Mouse (Mus musculus): ENCODE measurements around the gene H2al1a. TPM values are rescaled to one million over a fixed set of nuclear protein-coding genes. Genes with fewer than 3 reads are reported as not detected.
"Not testable (repeated sequence)": the region's sequence is repeated elsewhere in the genome, so short reads cannot be mapped to it uniquely, and the experiment has no call there.

Gene H2al1a
- total RNA-seq, 2 experiments from 2014 or later = not detected

- intact Hi-C loops (cut with DNase I); DNase-seq (ENCODE audit: extremely low spot score in 1 of 2, low spot score in 2 of 2): not testable (repeated sequence)
Measured at GRCm38 (mm10) chrX:11321192-11321591, 22.1 kb downstream of the H2al1a start, which contains the start of gene H2al1h. Gene H2al1h, plus strand, starts transcription at chrX:11321492.

- intact Hi-C loops (cut with DNase I) = not testable (repeated sequence)
Measured at GRCm38 (mm10) chrX:11324359-11324758, 25.3 kb downstream of the H2al1a start, which contains the start of gene H2al1i. Gene H2al1i, plus strand, starts transcription at chrX:11324659.

GRCm38 (mm10) chrX:11327522-11327921 is 28.5 kb downstream of the H2al1a start, which contains the start of gene H2al1j:
Gene H2al1j, plus strand, starts transcription at chrX:11327822.
- intact Hi-C loops (cut with DNase I); DNase-seq (ENCODE audit: extremely low spot score in 1 of 2, low spot score in 2 of 2): not testable (repeated sequence)

More at GRCm38 (mm10) chrX:11324359-11324758, 25.3 kb downstream of the H2al1a start, which contains the start of gene H2al1i:
- DNase-seq (ENCODE audit: extremely low spot score in 1 of 2, low spot score in 2 of 2) = not testable (repeated sequence)

GRCm38 (mm10) chrX:11345762-11346161 is 46.7 kb downstream of the H2al1a start:
- intact Hi-C loops (cut with DNase I) = no loop called here
- DNase-seq (ENCODE audit: extremely low spot score in 1 of 2, low spot score in 2 of 2) = peak in 1 of 2 experiments; percentile 13

- intact Hi-C loops (cut with DNase I) = no loop called here
- DNase-seq (ENCODE audit: extremely low spot score in 1 of 2, low spot score in 2 of 2) = no peak
Measured at GRCm38 (mm10) chrX:11346756-11347155, 47.7 kb downstream of the H2al1a start.

Other genes with a start within 250 kb of the H2al1a start
- gene H2al1b, start 3.2 kb downstream of the H2al1a start, total RNA-seq (2021) = not detected
- gene H2al1c, start 6.4 kb downstream of the H2al1a start, total RNA-seq (2021) = not detected
- not detected for gene H2al1d, start 9.6 kb downstream of the H2al1a start, total RNA-seq (2021)
- not detected for gene H2al1e, start 12.7 kb downstream of the H2al1a start, total RNA-seq (2021)
- gene H2al1f, start 15.9 kb downstream of the H2al1a start, total RNA-seq (2021) = not detected
- not detected for gene H2al1g, start 19.0 kb downstream of the H2al1a start, total RNA-seq (2021)
- not detected for gene H2al1h, start 22.2 kb downstream of the H2al1a start, total RNA-seq (2021)
- not detected for gene H2al1i, start 25.4 kb downstream of the H2al1a start, total RNA-seq (2021)
- gene H2al1j, start 28.6 kb downstream of the H2al1a start, total RNA-seq (2021) = not detected

Data from left cerebral cortex, postnatal 10 days (tissue).